Mouse (Mus musculus) B cell, adult 2 months (primary cell): ENCODE data around the gene Celsr3.

Experiments used
- DNase-seq, 2 experiments: peaks; one replicate each; pipeline ENCODE4 v3.0.0; 2022

Gene Celsr3

DNA sequence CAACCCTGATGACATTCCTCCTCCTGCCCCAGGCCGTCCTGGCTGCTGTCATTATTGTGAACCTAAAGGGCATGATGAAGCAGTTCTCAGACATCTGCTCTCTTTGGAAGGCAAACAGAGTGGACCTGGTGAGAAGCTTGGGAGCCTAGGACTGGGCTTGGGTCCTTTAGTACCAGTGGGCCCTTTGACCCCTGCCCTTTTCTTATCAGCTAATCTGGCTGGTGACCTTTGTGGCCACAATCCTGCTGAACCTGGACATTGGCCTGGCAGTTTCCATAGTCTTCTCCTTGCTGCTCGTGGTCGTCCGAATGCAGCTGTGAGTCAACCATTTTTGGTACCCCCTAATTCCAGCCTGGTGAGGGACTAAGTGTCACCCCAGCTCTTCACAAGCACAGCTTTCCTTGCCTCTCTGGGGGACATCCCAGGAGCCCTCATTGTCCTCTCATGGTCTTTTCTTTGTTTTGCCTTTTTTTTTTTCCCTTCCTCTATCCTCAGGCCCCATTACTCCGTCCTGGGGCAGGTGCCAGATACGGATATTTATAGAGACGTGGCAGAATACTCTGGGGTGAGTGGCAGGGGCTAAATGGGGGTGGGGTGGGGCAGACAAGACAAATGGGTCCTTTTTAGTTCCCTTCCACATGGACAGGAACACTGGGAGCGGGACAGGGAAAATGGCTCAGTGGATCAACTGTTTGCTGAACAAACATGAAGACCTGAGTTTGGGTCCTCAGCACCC lies 32.8 kb downstream of the Celsr3 start:
- no peak for DNase-seq
